In the genomic region with DNA sequence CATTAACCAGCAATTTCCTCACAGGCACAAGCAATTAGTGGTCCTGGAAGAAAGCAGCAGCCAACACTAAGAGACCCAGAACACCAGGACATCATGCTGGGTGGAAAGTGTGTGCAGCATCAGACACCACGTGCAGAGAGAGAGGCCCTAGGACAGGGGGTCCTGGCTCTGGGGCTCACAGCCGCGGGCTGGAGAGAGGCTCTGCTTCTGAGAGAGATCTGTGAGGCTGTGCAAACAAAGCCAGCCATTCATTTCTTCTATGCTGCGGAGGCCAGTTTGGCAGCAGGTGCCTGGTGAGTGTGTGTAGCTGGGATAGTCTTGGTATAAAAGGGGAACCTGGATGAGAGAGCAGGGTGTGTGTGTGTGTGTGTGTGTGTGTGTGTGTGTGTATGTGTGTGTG, we compare ENCODE assay signal across 12 mouse cellular contexts.
A peak's percentile ranks its signal among the peaks of the same experiment; 100 is the strongest.
DNase-seq lines count a peak whose midpoint lies in the region; ATAC-seq and TF ChIP-seq lines count a peak whose summit lies in the region.
"Had no signal": no experiment of that assay in that cellular context is flagged by ENCODE, and none has a peak within 500 bp of the region (broad histone marks: within the 10 kb centered on the region; RNA-seq: fewer than 3 reads in every experiment).

No protein-coding gene starts in this region.

- peak; percentile 43 for DNase-seq in embryo, embryonic 11 days
- no peak for DNase-seq in embryo, embryonic 9.5 days (ENCODE audit: extremely low spot score)
- peak; percentile 7 for DNase-seq in MN1 (ENCODE audit: low spot score)
- DNase-seq in forebrain, postnatal 0 days, result peak; percentile 55
- DNase-seq in midbrain, embryonic 14.5 days, result peak; percentile 62
- DNase-seq in spleen, postnatal 36 days (ENCODE audit: low spot score in 2 of 2), result no peak
- no peak for DNase-seq in urinary bladder, postnatal 14 days (ENCODE audit: low spot score)
- DNase-seq: gastrocnemius, postnatal 25 days; heart, postnatal 4 days had no signal

- WGBS in forebrain, postnatal 0 days, result 10% methylated on average over 4 of the region's 4 CpGs
- WGBS in midbrain, embryonic 14.5 days, result 14% methylated on average over 4 of the region's 4 CpGs
- 64% methylated on average over 4 of the region's 4 CpGs for WGBS in kidney, embryonic 16.5 days

- TF ChIP-seq CTCF in forebrain, postnatal 0 days (IDR thresholded peaks at IDR 0.05; ENCODE audit: low read depth), result no peak

- ATAC-seq in forebrain, postnatal 0 days, result peak; percentile 85
- ATAC-seq in midbrain, embryonic 14.5 days (ENCODE audit: low FRiP score, low TSS enrichment), result peak; percentile 27; the same call in 1 of the 2 replicates
- ATAC-seq in kidney, embryonic 16.5 days (ENCODE audit: low FRiP score, low TSS enrichment), result no peak
- ATAC-seq: lung, postnatal 0 days had no signal

- H3K4me1 ChIP-seq in forebrain, postnatal 0 days (ENCODE audit: insufficient read depth), result no peaks in the 10 kb centered on the region
- H3K4me1 ChIP-seq in midbrain, embryonic 14.5 days (ENCODE audit: control insufficient read depth, insufficient read depth, low read length), result no peaks in the 10 kb centered on the region
- no peaks in the 10 kb centered on the region for H3K4me1 ChIP-seq in kidney, embryonic 16.5 days (ENCODE audit: insufficient read depth, low read length)

- no peaks in the 10 kb centered on the region for H3K27me3 ChIP-seq in forebrain, postnatal 0 days (ENCODE audit: insufficient read depth, low read length)
- H3K27me3 ChIP-seq in midbrain, embryonic 14.5 days (ENCODE audit: control insufficient read depth, insufficient read depth, low read length), result no peaks in the 10 kb centered on the region
- no peaks in the 10 kb centered on the region for H3K27me3 ChIP-seq in kidney, embryonic 16.5 days (ENCODE audit: insufficient read depth, low read length)
- H3K27me3 ChIP-seq: embryonic facial prominence, embryonic 12.5 days had no signal

- no peak overlapping the region for H3K9ac ChIP-seq in forebrain, postnatal 0 days
- no peak overlapping the region for H3K9ac ChIP-seq in midbrain, embryonic 14.5 days (replicated peaks; ENCODE audit: low read length)
- H3K9ac ChIP-seq in kidney, embryonic 16.5 days (replicated peaks; ENCODE audit: low read length), result no peak overlapping the region
- H3K9ac ChIP-seq: embryonic facial prominence, embryonic 12.5 days had no signal

- H3K4me2 ChIP-seq in forebrain, postnatal 0 days (ENCODE audit: low read depth), result no peak overlapping the region
- H3K4me2 ChIP-seq in midbrain, embryonic 14.5 days (ENCODE audit: low read length), result no peak overlapping the region
- H3K4me2 ChIP-seq in kidney, embryonic 16.5 days (replicated peaks; ENCODE audit: low read depth, low read length), result no peak overlapping the region
- H3K4me2 ChIP-seq: embryonic facial prominence, embryonic 12.5 days had no signal

- H3K4me3 ChIP-seq in forebrain, postnatal 0 days (ENCODE audit: low read depth, low read length), result no peak overlapping the region
- H3K4me3 ChIP-seq in midbrain, embryonic 14.5 days (replicated peaks; ENCODE audit: low read depth, low read length), result no peak overlapping the region
- no peak overlapping the region for H3K4me3 ChIP-seq in kidney, embryonic 16.5 days (ENCODE audit: low read length)
- H3K4me3 ChIP-seq: embryonic facial prominence, embryonic 12.5 days had no signal

- no peaks in the 10 kb centered on the region for H3K9me3 ChIP-seq in forebrain, postnatal 0 days (ENCODE audit: low read length)
- no peaks in the 10 kb centered on the region for H3K9me3 ChIP-seq in midbrain, embryonic 14.5 days (ENCODE audit: control insufficient read depth, low read length)
- no peaks in the 10 kb centered on the region for H3K9me3 ChIP-seq in kidney, embryonic 16.5 days (ENCODE audit: low read length)
- H3K9me3 ChIP-seq: embryonic facial prominence, embryonic 12.5 days had no signal

- no peak overlapping the region for H3K27ac ChIP-seq in forebrain, postnatal 0 days (ENCODE audit: low read depth, low read length)
- no peak overlapping the region for H3K27ac ChIP-seq in midbrain, embryonic 14.5 days (replicated peaks; ENCODE audit: low read depth, low read length)
- H3K27ac ChIP-seq in kidney, embryonic 16.5 days (ENCODE audit: low read length), result no peak overlapping the region
- H3K27ac ChIP-seq: embryonic facial prominence, embryonic 12.5 days had no signal

- H3K36me3 ChIP-seq in forebrain, postnatal 0 days (ENCODE audit: insufficient read depth), result no peaks in the 10 kb centered on the region
- no peaks in the 10 kb centered on the region for H3K36me3 ChIP-seq in midbrain, embryonic 14.5 days (ENCODE audit: control insufficient read depth, insufficient read depth, low read length)
- H3K36me3 ChIP-seq in kidney, embryonic 16.5 days (ENCODE audit: insufficient read depth, low read length), result no peaks in the 10 kb centered on the region
- H3K36me3 ChIP-seq: embryonic facial prominence, embryonic 12.5 days had no signal

Comparison
In these comparisons a context has a peak if more than half of its experiments do, and no peak if none do; other contexts are left out.
1. DNase-seq: peak in embryo, embryonic 11 days (single experiment), MN1 (single experiment), forebrain, postnatal 0 days (single experiment) and midbrain, embryonic 14.5 days (single experiment); none in embryo, embryonic 9.5 days (single experiment), spleen, postnatal 36 days (0 of 2) and urinary bladder, postnatal 14 days (single experiment).